Mouse (Mus musculus) midbrain, embryonic 16.5 days (tissue): Measurements from ENCODE around the gene Hsf2bp. TPM values are rescaled to one million over a fixed set of nuclear protein-coding genes. Genes with fewer than 3 reads are reported as not detected.
A peak's percentile ranks its signal among the peaks of the same experiment; 100 is the strongest.

Experiments used
- ATAC-seq: fragments of 200-750 bp; cut with Nextera tagmentation; 2 replicates; pipeline ENCODE4 v1.8.0; 2017; ENCODE audit warnings: moderate TSS enrichment
- H3K27ac ChIP-seq: fragments of 300-500 bp; sonication (generic); 2 replicates; pipeline ENCODE4 v1.5.1; 2014; ENCODE audit warnings: mild to moderate bottlenecking, low read length, mixed read lengths
- H3K27me3 ChIP-seq: fragments of 300-500 bp; sonication (generic); 2 replicates; pipeline ENCODE4 v1.6.1; 2014; ENCODE audit warnings: low read depth, low read length, mixed read lengths; ENCODE audit not compliant: control insufficient read depth, insufficient read depth
- H3K36me3 ChIP-seq: fragments of 300-500 bp; sonication (generic); 2 replicates; pipeline ENCODE4 v1.6.1; 2014; ENCODE audit warnings: mild to moderate bottlenecking, low read length, moderate library complexity, mixed read lengths; ENCODE audit not compliant: control insufficient read depth, insufficient read depth
- H3K4me1 ChIP-seq: fragments of 300-500 bp; sonication (generic); 2 replicates; pipeline ENCODE4 v1.6.1; 2014; ENCODE audit warnings: mild to moderate bottlenecking, low read length, mixed read lengths; ENCODE audit not compliant: control insufficient read depth, insufficient read depth
- H3K4me2 ChIP-seq: fragments of 300-500 bp; sonication (generic); 2 replicates; pipeline ENCODE4 v1.6.1; 2014; ENCODE audit warnings: mild to moderate bottlenecking, low read length, mixed read lengths
- H3K4me3 ChIP-seq: fragments of 300-500 bp; sonication (generic); 2 replicates; pipeline ENCODE4 v1.5.1; 2014; ENCODE audit warnings: low read depth, mild to moderate bottlenecking, low read length, moderate library complexity, mixed read lengths
- H3K9ac ChIP-seq: fragments of 300-500 bp; sonication (generic); 2 replicates; pipeline ENCODE4 v1.6.1; 2014; ENCODE audit warnings: low read depth, low read length, mixed read lengths
- H3K9me3 ChIP-seq: fragments of 300-500 bp; sonication (generic); replicated peaks from 2 replicates; pipeline ENCODE4 v1.6.1; 2014; ENCODE audit warnings: mild to moderate bottlenecking, low read length, mixed read lengths; ENCODE audit not compliant: control insufficient read depth, poor library complexity, severe bottlenecking
- WGBS: fragments of 180-500 bp; shearing (Covaris S2); extraction: QIAGEN DNeasy Blood & Tissue Kit; methylation state at CpG from one replicate; pipeline ENCODE4 v1.1.7; 2014; 5-methylcytosine and 5-hydroxymethylcytosine counted together
- polyA plus RNA-seq: library from polyadenylated mRNA; unstranded; fragments of >200 nt; fragmentation: Nextera tagmentation; extraction: Ambion mirVana; gene quantifications from 2 replicates; pipeline ENCODE4 v1.2.1, GENCODE M21; 2015

The Hsf2bp gene
- polyA plus RNA-seq, 1 experiment from 2014 or later: 0.65 TPM

- no peak overlapping the region for H3K4me2 ChIP-seq
- H3K27me3 ChIP-seq: no peaks in the 10 kb centered on the region
- H3K9ac ChIP-seq: no peak overlapping the region
- H3K9me3 ChIP-seq: no peaks in the 10 kb centered on the region; the same call in 1 of the 2 replicates
- ATAC-seq: no peak
- H3K36me3 ChIP-seq: no peaks in the 10 kb centered on the region
- H3K4me3 ChIP-seq: no peak overlapping the region
- peaks cover 8% of the 10 kb centered on the region for H3K4me1 ChIP-seq
- 85% methylated on average over 6 of the region's 6 CpGs for WGBS
- no peak overlapping the region for H3K27ac ChIP-seq
These were observed 119.7 kb downstream of the Hsf2bp start for GRCm38 (mm10) chr17:31916461-31916775.

GRCm38 (mm10) chr17:31915756-31916460 is 120.2 kb downstream of the Hsf2bp start:
- H3K4me3 ChIP-seq: no peak overlapping the region
- 84% methylated on average over 18 of the region's 18 CpGs for WGBS
- H3K4me1 ChIP-seq: peaks cover 8% of the 10 kb centered on the region
- no peak for ATAC-seq
- H3K9ac ChIP-seq: no peak overlapping the region
- no peaks in the 10 kb centered on the region; the same call in 1 of the 2 replicates for H3K9me3 ChIP-seq
- H3K27ac ChIP-seq: no peak overlapping the region
- H3K27me3 ChIP-seq: no peaks in the 10 kb centered on the region
- H3K36me3 ChIP-seq: no peaks in the 10 kb centered on the region
- no peak overlapping the region for H3K4me2 ChIP-seq

GRCm38 (mm10) chr17:31914323-31914722 is 121.8 kb downstream of the Hsf2bp start:
- H3K27me3 ChIP-seq: no peaks in the 10 kb centered on the region
- H3K27ac ChIP-seq: no peak overlapping the region
- 90% methylated on average over 5 of the region's 5 CpGs for WGBS
- no peaks in the 10 kb centered on the region; the same call in 1 of the 2 replicates for H3K9me3 ChIP-seq
- no peak overlapping the region for H3K9ac ChIP-seq
- no peak for ATAC-seq
- no peak overlapping the region for H3K4me3 ChIP-seq
- no peaks in the 10 kb centered on the region for H3K36me3 ChIP-seq
- peaks cover 8% of the 10 kb centered on the region for H3K4me1 ChIP-seq
- no peak overlapping the region for H3K4me2 ChIP-seq

GRCm38 (mm10) chr17:31912881-31913662 is 123.1 kb downstream of the Hsf2bp start:
- Histone ChIP-seq H3K9ac (no peak overlapping the region), H3K36me3 (no peaks in the 10 kb centered on the region), H3K27me3 (no peaks in the 10 kb centered on the region), H3K4me3 (no peak overlapping the region), H3K9me3 (no peaks in the 10 kb centered on the region; the same call in 1 of the 2 replicates), H3K4me2 (no peak overlapping the region), H3K4me1 (peaks cover 8% of the 10 kb centered on the region), H3K27ac (peak overlapping the region; percentile 34)
- 57% methylated on average over 18 of the region's 18 CpGs for WGBS
- peak; percentile 28; the same call in 1 of the 2 replicates for ATAC-seq

GRCm38 (mm10) chr17:31912387-31912786 is 123.8 kb downstream of the Hsf2bp start:
- H3K9me3 ChIP-seq: no peaks in the 10 kb centered on the region
- H3K4me1 ChIP-seq: peaks cover 8% of the 10 kb centered on the region
- no peaks in the 10 kb centered on the region for H3K27me3 ChIP-seq
- no peak overlapping the region for H3K9ac ChIP-seq
- 77% methylated on average over 16 of the region's 16 CpGs for WGBS
- no peak for ATAC-seq
- no peak overlapping the region for H3K4me2 ChIP-seq
- H3K4me3 ChIP-seq: no peak overlapping the region
- peak overlapping the region; percentile 34 for H3K27ac ChIP-seq
- no peaks in the 10 kb centered on the region for H3K36me3 ChIP-seq

GRCm38 (mm10) chr17:31908966-31909365 is 127.2 kb downstream of the Hsf2bp start:
- Histone ChIP-seq H3K9me3 (no peaks in the 10 kb centered on the region), H3K27ac (no peak overlapping the region), H3K27me3 (no peaks in the 10 kb centered on the region), H3K36me3 (no peaks in the 10 kb centered on the region), H3K4me2 (no peak overlapping the region), H3K4me1 (peaks cover 8% of the 10 kb centered on the region), H3K9ac (no peak overlapping the region), H3K4me3 (no peak overlapping the region)
- ATAC-seq: no peak
- 92% methylated on average over 2 of the region's 2 CpGs for WGBS

GRCm38 (mm10) chr17:31906441-31906840 is 129.7 kb downstream of the Hsf2bp start:
- 0 out of 2 replicates have a peak overlapping the region, but pooled peaks have one; percentile 47 for H3K27ac ChIP-seq
- no peak overlapping the region for H3K9ac ChIP-seq
- H3K9me3 ChIP-seq: no peaks in the 10 kb centered on the region
- H3K36me3 ChIP-seq: no peaks in the 10 kb centered on the region
- no peak overlapping the region for H3K4me2 ChIP-seq
- 93% methylated on average over 3 of the region's 3 CpGs for WGBS
- no peak for ATAC-seq
- H3K4me3 ChIP-seq: no peak overlapping the region
- no peaks in the 10 kb centered on the region for H3K27me3 ChIP-seq
- H3K4me1 ChIP-seq: no peaks in the 10 kb centered on the region

- no peaks in the 10 kb centered on the region for H3K27me3 ChIP-seq
- peak overlapping the region; percentile 47; the same call in 1 of the 2 replicates for H3K27ac ChIP-seq
- no peak for ATAC-seq
- H3K9ac ChIP-seq: no peak overlapping the region
- 72% methylated on average over 10 of the region's 10 CpGs for WGBS
- no peaks in the 10 kb centered on the region for H3K4me1 ChIP-seq
- H3K9me3 ChIP-seq: no peaks in the 10 kb centered on the region
- no peak overlapping the region for H3K4me2 ChIP-seq
- no peaks in the 10 kb centered on the region for H3K36me3 ChIP-seq
- no peak overlapping the region for H3K4me3 ChIP-seq
These were observed 130.3 kb downstream of the Hsf2bp start for GRCm38 (mm10) chr17:31905791-31906211.

GRCm38 (mm10) chr17:31905201-31905790 is 130.9 kb downstream of the Hsf2bp start:
- H3K36me3 ChIP-seq: no peaks in the 10 kb centered on the region
- ATAC-seq: no peak
- H3K9ac ChIP-seq: no peak overlapping the region
- no peaks in the 10 kb centered on the region for H3K27me3 ChIP-seq
- no peaks in the 10 kb centered on the region for H3K4me1 ChIP-seq
- WGBS: 84% methylated on average over 9 of the region's 9 CpGs
- no peaks in the 10 kb centered on the region for H3K9me3 ChIP-seq
- H3K27ac ChIP-seq: peak overlapping the region; percentile 44; the same call in 1 of the 2 replicates
- H3K4me2 ChIP-seq: no peak overlapping the region
- H3K4me3 ChIP-seq: no peak overlapping the region
